Mouse (Mus musculus): ENCODE measurements around the gene Hps6.

The Hps6 gene

GRCm38 (mm10) chr19:46044993-46045695, 41.8 kb downstream of the Hps6 start, which contains the start of gene Ldb1:
Ldb1 (minus strand) TSS chr19:46045214.
- peak; percentile 91 for DNase-seq (ENCODE audit: inconsistent ontology term)

- no peak for DNase-seq (ENCODE audit: inconsistent ontology term)
These were observed 42.5 kb downstream of the Hps6 start for GRCm38 (mm10) chr19:46045696-46046311.

GRCm38 (mm10) chr19:46046621-46047025, 43.3 kb downstream of the Hps6 start:
- DNase-seq (ENCODE audit: inconsistent ontology term), result no peak

GRCm38 (mm10) chr19:46047426-46047825, 44.1 kb downstream of the Hps6 start:
- no peak for DNase-seq (ENCODE audit: inconsistent ontology term)

- DNase-seq (ENCODE audit: inconsistent ontology term), result no peak
These were observed 45.8 kb downstream of the Hps6 start for GRCm38 (mm10) chr19:46049129-46049528.

GRCm38 (mm10) chr19:46050462-46050861, 47.2 kb downstream of the Hps6 start:
- DNase-seq (ENCODE audit: inconsistent ontology term), result no peak

All from Muller cell, postnatal 12 days (primary cell).